Mouse (Mus musculus): Measurements from ENCODE around the gene Oas1e. TPM values are rescaled to one million over a fixed set of nuclear protein-coding genes. Genes with fewer than 3 reads are reported as not detected.
"Not testable (repeated sequence)": the region's sequence is repeated elsewhere in the genome, so short reads cannot be mapped to it uniquely, and the experiment has no call there.

Oas1e gene
- polyA plus RNA-seq, 1 experiment: 3.6 TPM

DNA sequence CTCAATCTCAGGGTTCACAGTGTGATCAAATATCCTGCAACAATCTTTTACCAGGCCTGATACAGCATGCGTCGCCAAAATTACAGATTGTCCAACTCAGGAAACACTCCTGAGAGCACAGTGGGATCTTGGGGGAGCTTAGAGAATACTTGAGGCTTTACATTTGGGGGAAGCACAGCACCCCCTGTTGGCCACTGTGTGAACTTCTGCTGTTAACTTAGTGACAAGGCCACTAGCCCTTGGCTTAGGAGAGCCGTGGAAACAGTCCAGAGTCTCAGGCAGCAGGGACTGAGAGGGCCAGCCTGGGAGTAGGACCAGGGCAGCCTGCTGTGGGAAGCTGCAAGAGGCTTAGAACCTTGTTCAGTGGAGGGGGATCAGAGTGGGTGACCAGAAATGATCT is 20.6 kb upstream of the Oas1e start:
- WGBS: 66% methylated on average over 3 of the region's 3 CpGs
- Histone ChIP-seq H3K4me1 (ENCODE audit: control insufficient read depth, insufficient read depth, insufficient read length, low read length) (peaks cover 3% of the 10 kb centered on the region; the same call in 1 of the 2 replicates), H3K36me3 (ENCODE audit: control insufficient read depth, insufficient read depth, low read length) (peaks cover 8% of the 10 kb centered on the region; the same call in 1 of the 2 replicates), H3K27ac (ENCODE audit: insufficient read depth, low read depth, low read length) (no peak overlapping the region), H3K4me3 (ENCODE audit: low read depth, low read length) (no peak overlapping the region), H3K27me3 (ENCODE audit: control insufficient read depth, insufficient read depth, low read length) (no peaks in the 10 kb centered on the region)
- TF ChIP-seq CTCF (IDR thresholded peaks at IDR 0.05; ENCODE audit: extremely low read depth, insufficient read length, insufficient replicate concordance, low read depth, low read length) (peak; percentile 56; the same call in 1 of the 2 replicates), POLR2A (IDR thresholded peaks at IDR 0.05; ENCODE audit: low read depth, low read length) (no peak)

- peak overlapping the region; percentile 48 for H3K27ac ChIP-seq (ENCODE audit: insufficient read depth, low read depth, low read length)
- 60% methylated on average over 6 of the region's 6 CpGs for WGBS
- H3K27me3 ChIP-seq (ENCODE audit: control insufficient read depth, insufficient read depth, low read length): no peaks in the 10 kb centered on the region
- H3K36me3 ChIP-seq (ENCODE audit: control insufficient read depth, insufficient read depth, low read length): peaks cover 7% of the 10 kb centered on the region; the same call in 1 of the 2 replicates
- TF ChIP-seq POLR2A (IDR thresholded peaks at IDR 0.05; ENCODE audit: low read depth, low read length) (no peak), CTCF (IDR thresholded peaks at IDR 0.05; ENCODE audit: extremely low read depth, insufficient read length, insufficient replicate concordance, low read depth, low read length) (no peak)
- peaks cover 3% of the 10 kb centered on the region; the same call in 1 of the 2 replicates for H3K4me1 ChIP-seq (ENCODE audit: control insufficient read depth, insufficient read depth, insufficient read length, low read length)
- H3K4me3 ChIP-seq (ENCODE audit: low read depth, low read length): peak overlapping the region; percentile 71
These were observed 17.7 kb upstream of the Oas1e start for GRCm38 (mm10) chr5:120813023-120813422.

DNA sequence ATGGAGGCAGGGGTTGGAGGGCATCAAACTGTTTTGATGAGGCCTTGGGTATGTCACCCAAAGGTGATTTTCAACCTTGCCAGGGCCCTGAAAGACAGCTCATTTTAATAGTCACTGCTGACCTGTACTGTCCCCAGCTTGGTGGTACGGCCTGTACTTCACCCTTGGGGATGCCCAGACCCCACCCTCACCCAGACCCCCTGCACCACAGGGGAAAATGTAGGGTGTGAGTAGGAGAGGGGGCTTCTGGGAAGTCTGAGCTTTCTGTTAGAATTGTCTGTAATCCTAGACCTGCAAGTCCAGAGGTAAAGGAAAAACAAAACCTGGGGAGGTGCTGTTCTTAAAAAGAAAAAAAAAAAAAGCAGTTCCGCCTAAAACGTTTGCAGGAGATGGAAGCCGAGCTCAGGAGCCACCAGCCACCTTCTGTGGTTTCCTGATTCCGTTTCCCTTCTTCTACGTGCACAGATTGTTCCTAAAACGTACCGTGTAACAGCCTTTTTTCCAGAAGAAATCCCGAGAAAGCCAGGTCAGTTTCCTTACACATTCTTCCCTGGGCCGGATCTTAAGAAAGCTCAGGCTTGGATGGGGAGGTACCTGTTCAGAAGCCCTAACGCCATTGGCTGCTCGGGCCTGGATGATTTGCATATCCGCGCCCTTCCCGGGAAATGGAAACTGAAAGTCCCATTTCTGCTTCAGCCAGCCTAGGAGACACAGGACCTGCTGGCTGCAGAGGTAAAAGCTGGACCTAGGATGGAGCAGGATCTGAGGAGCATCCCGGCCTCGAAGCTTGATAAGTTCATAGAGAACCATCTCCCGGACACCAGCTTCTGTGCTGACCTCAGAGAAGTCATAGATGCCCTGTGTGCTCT is 16.9 kb upstream of the Oas1e start, which contains the start of gene Oas1c:
TSS of gene Oas1c (minus strand) at position 564 of the 869 bp plus-strand sequence.
- WGBS: 3% methylated on average over 18 of the region's 18 CpGs
- TF ChIP-seq POLR2A (IDR thresholded peaks at IDR 0.05; ENCODE audit: low read depth, low read length): peak; percentile 65; the same call in 1 of the 2 replicates
- no peak for TF ChIP-seq CTCF (IDR thresholded peaks at IDR 0.05; ENCODE audit: extremely low read depth, insufficient read length, insufficient replicate concordance, low read depth, low read length)
- peaks cover 3% of the 10 kb centered on the region; the same call in 1 of the 2 replicates for H3K4me1 ChIP-seq (ENCODE audit: control insufficient read depth, insufficient read depth, insufficient read length, low read length)
- H3K4me3 ChIP-seq (ENCODE audit: low read depth, low read length): peak within 1 kb of the TSS; percentile 71
- no peaks in the 10 kb centered on the region for H3K27me3 ChIP-seq (ENCODE audit: control insufficient read depth, insufficient read depth, low read length)
- H3K36me3 ChIP-seq (ENCODE audit: control insufficient read depth, insufficient read depth, low read length): peaks cover 7% of the 10 kb centered on the region; the same call in 1 of the 2 replicates
- H3K27ac ChIP-seq (ENCODE audit: insufficient read depth, low read depth, low read length): peak within 1 kb of the TSS; percentile 48

- WGBS: 30% methylated on average over 6 of the region's 6 CpGs
- Histone ChIP-seq H3K27ac (ENCODE audit: insufficient read depth, low read depth, low read length) (0 out of 2 replicates have a peak overlapping the region, but pooled peaks have one; percentile 12), H3K36me3 (ENCODE audit: control insufficient read depth, insufficient read depth, low read length) (no peaks in the 10 kb centered on the region), H3K4me1 (ENCODE audit: control insufficient read depth, insufficient read depth, insufficient read length, low read length) (peaks cover 3% of the 10 kb centered on the region; the same call in 1 of the 2 replicates), H3K4me3 (ENCODE audit: low read depth, low read length) (no peak overlapping the region), H3K27me3 (ENCODE audit: control insufficient read depth, insufficient read depth, low read length) (no peaks in the 10 kb centered on the region)
- TF ChIP-seq POLR2A (IDR thresholded peaks at IDR 0.05; ENCODE audit: low read depth, low read length) (no peak), CTCF (IDR thresholded peaks at IDR 0.05; ENCODE audit: extremely low read depth, insufficient read length, insufficient replicate concordance, low read depth, low read length) (no peak)
These were observed 13.8 kb upstream of the Oas1e start for GRCm38 (mm10) chr5:120809171-120809570.

DNA sequence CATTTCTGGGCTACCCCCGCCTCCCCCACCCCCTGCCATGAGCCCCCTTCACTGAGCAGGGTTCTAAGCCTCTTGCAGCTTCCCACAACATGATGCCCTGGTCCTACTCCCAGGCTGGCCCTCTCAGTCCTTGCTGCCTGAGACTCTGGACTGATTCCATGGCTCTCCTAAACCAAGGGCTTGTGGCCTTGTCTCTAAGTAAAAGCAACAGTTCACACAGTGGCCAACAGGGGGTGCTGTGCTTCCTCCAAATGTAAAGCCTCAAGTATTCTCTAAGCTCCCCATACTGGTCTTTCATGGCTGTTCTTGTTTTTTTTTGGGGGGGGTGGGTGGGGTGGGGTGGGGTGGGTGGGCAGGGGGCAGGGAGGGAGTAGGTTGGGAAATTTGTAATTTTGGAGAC is 11.1 kb upstream of the Oas1e start:
- no peak overlapping the region for H3K4me3 ChIP-seq (ENCODE audit: low read depth, low read length)
- no peak overlapping the region for H3K27ac ChIP-seq (ENCODE audit: insufficient read depth, low read depth, low read length)
- no peak for TF ChIP-seq POLR2A (IDR thresholded peaks at IDR 0.05; ENCODE audit: low read depth, low read length)
- peak; percentile 47; the same call in 1 of the 2 replicates for TF ChIP-seq CTCF (IDR thresholded peaks at IDR 0.05; ENCODE audit: extremely low read depth, insufficient read length, insufficient replicate concordance, low read depth, low read length)
- peaks cover under 1% of the 10 kb centered on the region; the same call in 1 of the 2 replicates for H3K4me1 ChIP-seq (ENCODE audit: control insufficient read depth, insufficient read depth, insufficient read length, low read length)
- no peaks in the 10 kb centered on the region for H3K27me3 ChIP-seq (ENCODE audit: control insufficient read depth, insufficient read depth, low read length)
- 81% methylated on average over 1 of the region's 1 CpGs for WGBS
- H3K36me3 ChIP-seq (ENCODE audit: control insufficient read depth, insufficient read depth, low read length): no peaks in the 10 kb centered on the region

GRCm38 (mm10) chr5:120803596-120803995 is 8.3 kb upstream of the Oas1e start:
- no peaks in the 10 kb centered on the region for H3K36me3 ChIP-seq (ENCODE audit: control insufficient read depth, insufficient read depth, low read length)
- TF ChIP-seq POLR2A (IDR thresholded peaks at IDR 0.05; ENCODE audit: low read depth, low read length) (no peak), CTCF (IDR thresholded peaks at IDR 0.05; ENCODE audit: extremely low read depth, insufficient read length, insufficient replicate concordance, low read depth, low read length) (no peak)
- no peak overlapping the region for H3K4me3 ChIP-seq (ENCODE audit: low read depth, low read length)
- H3K27ac ChIP-seq (ENCODE audit: insufficient read depth, low read depth, low read length): no peak overlapping the region
- 57% methylated on average over 2 of the region's 2 CpGs for WGBS
- H3K27me3 ChIP-seq (ENCODE audit: control insufficient read depth, insufficient read depth, low read length): no peaks in the 10 kb centered on the region
- H3K4me1 ChIP-seq (ENCODE audit: control insufficient read depth, insufficient read depth, insufficient read length, low read length): no peaks in the 10 kb centered on the region

DNA sequence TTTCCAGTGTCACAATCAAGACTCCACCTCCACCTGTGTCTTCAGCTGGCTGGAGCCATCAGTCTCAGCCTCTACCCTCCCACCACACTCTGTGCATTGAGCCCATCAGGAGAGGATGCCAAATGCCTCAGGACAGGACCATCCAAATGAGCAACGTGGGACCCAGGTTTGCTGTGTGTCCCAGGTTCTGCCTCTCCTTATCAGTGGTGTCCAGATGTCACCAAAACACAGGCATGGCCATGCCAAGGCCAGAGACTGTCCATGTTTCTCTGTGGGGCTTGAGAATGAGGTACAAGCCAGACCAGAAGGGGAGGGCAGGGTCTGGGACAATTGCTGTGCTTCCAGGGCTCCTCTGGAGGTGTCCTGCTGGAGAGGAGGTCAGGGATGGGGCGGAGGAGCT is 3.6 kb upstream of the Oas1e start:
- H3K4me1 ChIP-seq (ENCODE audit: control insufficient read depth, insufficient read depth, insufficient read length, low read length); H3K27ac ChIP-seq (ENCODE audit: insufficient read depth, low read depth, low read length); H3K36me3 ChIP-seq (ENCODE audit: control insufficient read depth, insufficient read depth, low read length); H3K4me3 ChIP-seq (ENCODE audit: low read depth, low read length); H3K27me3 ChIP-seq (ENCODE audit: control insufficient read depth, insufficient read depth, low read length): not testable (repeated sequence)
- WGBS: 69% methylated on average over 2 of the region's 2 CpGs

GRCm38 (mm10) chr5:120798147-120798546 is 2.8 kb upstream of the Oas1e start:
- H3K36me3 ChIP-seq (ENCODE audit: control insufficient read depth, insufficient read depth, low read length); H3K4me1 ChIP-seq (ENCODE audit: control insufficient read depth, insufficient read depth, insufficient read length, low read length); H3K27ac ChIP-seq (ENCODE audit: insufficient read depth, low read depth, low read length); H3K4me3 ChIP-seq (ENCODE audit: low read depth, low read length); H3K27me3 ChIP-seq (ENCODE audit: control insufficient read depth, insufficient read depth, low read length): not testable (repeated sequence)
- 60% methylated on average over 5 of the region's 5 CpGs for WGBS

Measured in small intestine, adult 2 months (tissue).